Comparison of ENCODE assay signal across 8 mouse cellular contexts in the genomic region with DNA sequence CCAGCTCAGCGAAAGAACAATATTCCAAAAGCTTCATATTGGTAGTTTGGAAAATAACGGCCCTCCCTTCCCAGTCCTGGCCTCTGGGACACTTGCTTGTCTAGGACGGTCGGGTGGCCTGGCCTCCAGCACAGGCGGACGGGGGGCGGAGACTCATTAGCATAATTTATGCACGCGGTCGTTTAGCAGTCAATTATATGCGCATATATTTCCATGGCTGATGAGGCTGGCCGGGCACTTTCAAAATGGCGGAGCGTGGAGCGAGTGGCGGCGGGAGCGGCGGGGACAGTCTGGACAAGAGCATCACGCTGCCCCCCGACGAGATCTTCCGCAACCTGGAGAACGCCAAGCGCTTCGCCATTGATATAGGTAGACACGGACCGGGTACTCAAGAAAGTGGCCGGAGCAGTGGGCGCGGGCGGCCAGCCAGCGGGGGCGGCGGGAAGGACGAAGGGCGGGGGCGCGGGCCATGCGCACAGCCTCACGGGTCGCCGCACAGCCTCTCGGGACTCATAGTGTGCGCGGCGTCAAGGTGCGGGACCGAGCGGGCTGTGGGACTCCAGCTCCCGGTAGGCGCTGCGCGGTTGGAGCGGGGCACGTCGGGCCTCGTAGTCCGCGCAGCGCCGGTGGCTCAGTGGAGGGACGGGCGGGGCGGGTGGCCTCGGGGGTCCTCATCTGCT. TPM values are rescaled to one million over a fixed set of nuclear protein-coding genes. Genes with fewer than 3 reads are reported as not detected.
DNase-seq lines count a peak whose midpoint lies in the region; ATAC-seq and TF ChIP-seq lines count a peak whose summit lies in the region.

Gene Pank4 (plus strand): TSS at position 223 of the 680 bp plus-strand sequence.

- TF ChIP-seq POLR2A in liver, adult 2 months (IDR thresholded peaks at IDR 0.05; ENCODE audit: extremely low read depth, insufficient read depth, low read length) = peak; percentile 70; the same call in 1 of the 2 replicates

- no peak for TF ChIP-seq CTCF in kidney, postnatal 0 days (IDR thresholded peaks at IDR 0.05; ENCODE audit: low read depth)
- TF ChIP-seq CTCF in liver, adult 2 months (IDR thresholded peaks at IDR 0.05; ENCODE audit: low read depth, low read length) = no peak

- H3K9ac ChIP-seq in heart, embryonic 12.5 days = peak within 1 kb of the TSS; percentile 92
- H3K9ac ChIP-seq in kidney, postnatal 0 days (ENCODE audit: low read depth, low read length) = peak within 1 kb of the TSS; percentile 79
- peak within 1 kb of the TSS; percentile 92 for H3K9ac ChIP-seq in liver, adult 2 months (ENCODE audit: low read depth, low read length)

- H3K27me3 ChIP-seq in erythroblast, embryonic 14.5 days (ENCODE audit: control insufficient read depth) = peaks cover 49% of the 10 kb centered on the region
- peaks cover 45% of the 10 kb centered on the region for H3K27me3 ChIP-seq in heart, embryonic 12.5 days (replicated peaks)
- peaks cover 32% of the 10 kb centered on the region for H3K27me3 ChIP-seq in kidney, postnatal 0 days (ENCODE audit: insufficient read depth, low read length)
- H3K27me3 ChIP-seq in liver, adult 2 months (ENCODE audit: control insufficient read depth, insufficient read depth, low read length) = peaks cover 19% of the 10 kb centered on the region; the same call in 1 of the 2 replicates

- H3K9me3 ChIP-seq in erythroblast, embryonic 14.5 days (ENCODE audit: control insufficient read depth, low read length) = peaks cover 22% of the 10 kb centered on the region
- no peaks in the 10 kb centered on the region for H3K9me3 ChIP-seq in heart, embryonic 12.5 days (replicated peaks)
- H3K9me3 ChIP-seq in kidney, postnatal 0 days (replicated peaks; ENCODE audit: low read length) = no peaks in the 10 kb centered on the region

- WGBS in heart, embryonic 12.5 days = under 1% methylated on average over 66 of the region's 66 CpGs
- under 1% methylated on average over 64 of the region's 66 CpGs for WGBS in kidney, postnatal 0 days
- under 1% methylated on average over 60 of the region's 66 CpGs for WGBS in liver, adult 2 months

- peak within 1 kb of the TSS; percentile 98 for H3K4me3 ChIP-seq in erythroblast, embryonic 14.5 days (replicated peaks)
- H3K4me3 ChIP-seq in heart, embryonic 12.5 days = peak within 1 kb of the TSS; percentile 91
- H3K4me3 ChIP-seq in kidney, postnatal 0 days (replicated peaks; ENCODE audit: low read depth, low read length) = peak within 1 kb of the TSS; percentile 68
- peak within 1 kb of the TSS; percentile 95 for H3K4me3 ChIP-seq in liver, adult 2 months (ENCODE audit: insufficient read depth, low read depth, low read length)

- H3K79me2 ChIP-seq in liver, adult 2 months (ENCODE audit: control insufficient read depth, insufficient read depth, low read length) = peaks cover 7% of the 10 kb centered on the region; the same call in 1 of the 2 replicates

- ATAC-seq in heart, embryonic 12.5 days (ENCODE audit: insufficient number of reproducible peaks, low FRiP score) = peak; percentile 94
- ATAC-seq in kidney, postnatal 0 days (replicated peaks; ENCODE audit: low FRiP score, low read depth) = peak; percentile 91
- peak; percentile 78 for ATAC-seq in monocyte, adult 5-6 weeks (replicated peaks; ENCODE audit: insufficient number of reproducible peaks, low FRiP score, low TSS enrichment, poor library complexity, severe bottlenecking)

- H3K4me1 ChIP-seq in erythroblast, embryonic 14.5 days (ENCODE audit: control insufficient read depth) = peaks cover 55% of the 10 kb centered on the region
- peaks cover 64% of the 10 kb centered on the region for H3K4me1 ChIP-seq in heart, embryonic 12.5 days (replicated peaks)
- H3K4me1 ChIP-seq in kidney, postnatal 0 days (replicated peaks; ENCODE audit: insufficient read depth, low read length) = peaks cover 29% of the 10 kb centered on the region
- H3K4me1 ChIP-seq in liver, adult 2 months (ENCODE audit: control insufficient read depth, insufficient read depth, low read length) = peaks cover 3% of the 10 kb centered on the region

- H3K4me2 ChIP-seq in heart, embryonic 12.5 days = peak within 1 kb of the TSS; percentile 81
- peak within 1 kb of the TSS; percentile 87 for H3K4me2 ChIP-seq in kidney, postnatal 0 days (ENCODE audit: low read length)

- H3K27ac ChIP-seq in heart, embryonic 12.5 days (ENCODE audit: poor library complexity, severe bottlenecking) = peak within 1 kb of the TSS; percentile 84
- H3K27ac ChIP-seq in kidney, postnatal 0 days = peak within 1 kb of the TSS; percentile 89
- H3K27ac ChIP-seq in liver, adult 2 months (replicated peaks; ENCODE audit: insufficient read depth, low read depth, low read length) = peak within 1 kb of the TSS; percentile 90

- DNase-seq in CD4-positive helper T cell, adult 2 months (ENCODE audit: low read depth, low spot score) = peak; percentile 87
- DNase-seq in brain, embryonic 18.5 days (ENCODE audit: low read depth, low spot score) = peak; percentile 84
- DNase-seq in kidney, postnatal 0 days (ENCODE audit: low spot score) = peak; percentile 97
- DNase-seq in liver, adult 2 months (ENCODE audit: extremely low read depth, low read depth, low spot score) = peak; percentile 84
- DNase-seq in spleen, postnatal 36 days (ENCODE audit: low spot score in 2 of 2) = peak; percentile 90 to 92

- H3K36me3 ChIP-seq in erythroblast, embryonic 14.5 days (ENCODE audit: control insufficient read depth) = peaks cover 39% of the 10 kb centered on the region
- H3K36me3 ChIP-seq in heart, embryonic 12.5 days = peaks cover 7% of the 10 kb centered on the region
- H3K36me3 ChIP-seq in kidney, postnatal 0 days (ENCODE audit: insufficient read depth, low read length) = 0 out of 2 replicates have a peak, but pooled peaks cover 5% of the 10 kb centered on the region
- no peaks in the 10 kb centered on the region for H3K36me3 ChIP-seq in liver, adult 2 months (ENCODE audit: control insufficient read depth, insufficient read depth, low read length)

RNA-seq across cellular contexts. Expression of gene Pank4, which starts in this region (rescaled TPM):
- polyA plus RNA-seq in erythroblast, embryonic 14.5 days (2012) = 4.1 and 5.6 TPM in 2 replicates
- polyA plus RNA-seq in heart, embryonic 12.5 days (2016; fragmentation: Nextera tagmentation; extraction: Ambion mirVana) = 45.7 and 46.2 TPM in 2 replicates
- polyA plus RNA-seq in kidney, postnatal 0 days (2015; fragmentation: Nextera tagmentation; extraction: Ambion mirVana) = 30.4 TPM in 2 replicates
- total RNA-seq in liver, adult 2 months (2014; rRNA removed) = 13.5 and 13.6 TPM in 2 replicates
- polyA plus RNA-seq in liver, adult 2 months (2012; rRNA removed) = 13.0 and 19.5 TPM in 2 replicates
- 26.6 to 36.7 TPM (median 30.2 TPM) in 3 replicates for total RNA-seq in monocyte, adult 5-6 weeks (2017)

Comparison
In these comparisons a context has a peak if more than half of its experiments do, and no peak if none do; other contexts are left out.
1. Peak in every context shown above with its lines: DNase-seq, ATAC-seq, H3K4me3 ChIP-seq and H3K27ac ChIP-seq.